8 mouse cellular contexts compared by ENCODE assay signal in genomic region chr6:85333000-85333669, GRCm38 (mm10). TPM values are rescaled to one million over a fixed set of nuclear protein-coding genes. Genes with fewer than 3 reads are reported as not detected.
DNase-seq lines count a peak whose midpoint lies in the region; ATAC-seq and TF ChIP-seq lines count a peak whose summit lies in the region.

Gene Sfxn5 (minus strand): TSS chr6:85333422.

- TF ChIP-seq CTCF in G1E (IDR thresholded peaks at IDR 0.05; ENCODE audit: low read depth, low read length), result no peak
- TF ChIP-seq CTCF in layer of hippocampus, adult 2 months (conservative IDR thresholded peaks at IDR 0.05), result no peak
- peak; percentile 0; the same call in 1 of the 2 replicates for TF ChIP-seq CTCF in lung, embryonic 14.5 days (IDR thresholded peaks at IDR 0.05; ENCODE audit: low read depth)
- no peak for TF ChIP-seq CTCF in olfactory bulb, adult 2 months (IDR thresholded peaks at IDR 0.05; ENCODE audit: insufficient read depth, low read depth, low read length)
- no peak for TF ChIP-seq CTCF in thymus, adult 2 months (IDR thresholded peaks at IDR 0.05; ENCODE audit: borderline replicate concordance, control insufficient read depth, extremely low read depth, insufficient read depth, low read length, poor library complexity)

- 0 out of 2 replicates have a peak, but pooled peaks cover 6% of the 10 kb centered on the region for H3K4me1 ChIP-seq in G1E (ENCODE audit: insufficient read depth, low read depth, low read length)
- peaks cover 12% of the 10 kb centered on the region for H3K4me1 ChIP-seq in forebrain, embryonic 16.5 days (replicated peaks; ENCODE audit: control insufficient read depth, insufficient read depth, low read length)
- H3K4me1 ChIP-seq in lung, embryonic 14.5 days (ENCODE audit: insufficient read depth), result no peaks in the 10 kb centered on the region
- peaks cover 8% of the 10 kb centered on the region for H3K4me1 ChIP-seq in olfactory bulb, adult 2 months (ENCODE audit: control insufficient read depth, insufficient read depth, low read length)
- H3K4me1 ChIP-seq in thymus, adult 2 months (replicated peaks; ENCODE audit: control insufficient read depth, insufficient read depth, low read length), result peaks cover 9% of the 10 kb centered on the region; the same call in 1 of the 2 replicates

- peak within 1 kb of the TSS; percentile 76 for H3K27ac ChIP-seq in forebrain, embryonic 16.5 days (ENCODE audit: low read length)
- H3K27ac ChIP-seq in layer of hippocampus, adult 2 months, result peak within 1 kb of the TSS; percentile 100
- H3K27ac ChIP-seq in lung, embryonic 14.5 days (ENCODE audit: low read depth), result peak within 1 kb of the TSS; percentile 90
- peak within 1 kb of the TSS; percentile 96 for H3K27ac ChIP-seq in olfactory bulb, adult 2 months (ENCODE audit: insufficient read depth, low read depth, low read length)
- H3K27ac ChIP-seq in thymus, adult 2 months (ENCODE audit: control insufficient read depth, insufficient read depth, low read length), result peak within 1 kb of the TSS; percentile 30; the same call in 1 of the 2 replicates

- peak; percentile 53 for TF ChIP-seq POLR2A in olfactory bulb, adult 2 months (IDR thresholded peaks at IDR 0.05; ENCODE audit: insufficient read depth, low read depth, low read length)
- no peak; the same call in 1 of the 2 replicates for TF ChIP-seq POLR2A in thymus, adult 2 months (IDR thresholded peaks at IDR 0.05; ENCODE audit: control insufficient read depth, extremely low read depth, insufficient read depth, low read length, poor library complexity)

- intact Hi-C loops in heart, postnatal 36 days (cut with DNase I), result loop anchor here (5.0 to 10.0 kb wide), 2 partner anchors 171 to 268 kb away; partner anchors contain the start of gene Exoc6b

- H3K9me3 ChIP-seq in G1E (replicated peaks), result no peaks in the 10 kb centered on the region
- H3K9me3 ChIP-seq in forebrain, embryonic 16.5 days (ENCODE audit: control insufficient read depth, low read length), result no peaks in the 10 kb centered on the region
- no peaks in the 10 kb centered on the region for H3K9me3 ChIP-seq in lung, embryonic 14.5 days (ENCODE audit: low read depth, low read length)

- H3K36me3 ChIP-seq in G1E (replicated peaks), result no peaks in the 10 kb centered on the region
- H3K36me3 ChIP-seq in forebrain, embryonic 16.5 days (ENCODE audit: control insufficient read depth, insufficient read depth), result no peaks in the 10 kb centered on the region
- H3K36me3 ChIP-seq in lung, embryonic 14.5 days (ENCODE audit: insufficient read depth), result peaks cover 5% of the 10 kb centered on the region; the same call in 1 of the 2 replicates
- no peaks in the 10 kb centered on the region for H3K36me3 ChIP-seq in thymus, adult 2 months (ENCODE audit: control insufficient read depth, insufficient read depth, low read length)

- H3K4me3 ChIP-seq in G1E (ENCODE audit: low read depth, low read length), result peak within 1 kb of the TSS; percentile 47; the same call in 1 of the 2 replicates
- peak within 1 kb of the TSS; percentile 56 for H3K4me3 ChIP-seq in forebrain, embryonic 16.5 days (replicated peaks; ENCODE audit: low read length)
- H3K4me3 ChIP-seq in layer of hippocampus, adult 2 months, result peak within 1 kb of the TSS; percentile 91
- peak within 1 kb of the TSS; percentile 71 for H3K4me3 ChIP-seq in lung, embryonic 14.5 days (ENCODE audit: low read depth, low read length)
- H3K4me3 ChIP-seq in olfactory bulb, adult 2 months (ENCODE audit: insufficient read depth, low read depth, low read length), result peak within 1 kb of the TSS; percentile 87
- peak within 1 kb of the TSS; percentile 87 for H3K4me3 ChIP-seq in thymus, adult 2 months (ENCODE audit: control insufficient read depth, insufficient read depth, low read length)

- under 1% methylated on average over 49 of the region's 49 CpGs for WGBS in forebrain, embryonic 16.5 days
- under 1% methylated on average over 49 of the region's 49 CpGs for WGBS in lung, embryonic 14.5 days
- under 1% methylated on average over 49 of the region's 49 CpGs for WGBS in olfactory bulb, adult 2 months
- WGBS in thymus, adult 2 months, result under 1% methylated on average over 49 of the region's 49 CpGs

- ATAC-seq in G1E (ENCODE audit: extremely low read depth, insufficient number of reproducible peaks, low FRiP score, poor library complexity, severe bottlenecking), result no peak
- peak; percentile 98 for ATAC-seq in forebrain, embryonic 16.5 days
- ATAC-seq in lung, embryonic 14.5 days (ENCODE audit: insufficient read depth), result peak; percentile 98

- DNase-seq in G1E (ENCODE audit: low spot score), result no peak
- DNase-seq in cerebellum, adult 18-20 months, result peak; percentile 97 to 99
- peak; percentile 95 to 96 for DNase-seq in heart, postnatal 36 days
- DNase-seq in layer of hippocampus, adult 2 months (ENCODE audit: low spot score in 2 of 2), result peak; percentile 97
- peak; percentile 97 for DNase-seq in lung, embryonic 14.5 days
- peak; percentile 95 for DNase-seq in thymus, adult 2 months

- H3K27me3 ChIP-seq in G1E (ENCODE audit: insufficient read depth, low read length), result peaks cover 32% of the 10 kb centered on the region
- no peaks in the 10 kb centered on the region for H3K27me3 ChIP-seq in forebrain, embryonic 16.5 days (replicated peaks; ENCODE audit: control insufficient read depth, insufficient read depth, low read length)
- H3K27me3 ChIP-seq in lung, embryonic 14.5 days (ENCODE audit: insufficient read depth, low read length), result no peaks in the 10 kb centered on the region
- H3K27me3 ChIP-seq in thymus, adult 2 months (ENCODE audit: control insufficient read depth, insufficient read depth, low read length), result peaks cover 3% of the 10 kb centered on the region; the same call in 1 of the 2 replicates

- H3K4me2 ChIP-seq in forebrain, embryonic 16.5 days (ENCODE audit: low read length), result peak within 1 kb of the TSS; percentile 95
- H3K4me2 ChIP-seq in lung, embryonic 14.5 days, result peak within 1 kb of the TSS; percentile 98

- H3K9ac ChIP-seq in forebrain, embryonic 16.5 days (replicated peaks; ENCODE audit: low read depth, low read length), result peak within 1 kb of the TSS; percentile 64
- H3K9ac ChIP-seq in lung, embryonic 14.5 days, result peak within 1 kb of the TSS; percentile 68

RNA-seq across cellular contexts. Expression of gene Sfxn5, which starts in this region (rescaled TPM):
- total RNA-seq in G1E (2014; fragmentation: Nextera tagmentation) (not detected in 2 replicates), G1E (2017) (0.12 and 0.38 TPM in 2 replicates)
- polyA plus RNA-seq in G1E (2012), result 0.04 TPM in 1 of 2 replicates, not detected in the other
- 23.1 and 27.1 TPM in 2 replicates for polyA plus RNA-seq in forebrain, embryonic 16.5 days (2015; fragmentation: Nextera tagmentation; extraction: Ambion mirVana)
- total RNA-seq in heart, postnatal 36 days (2021), result 1 to 10 TPM; 3.4 to 4.1 TPM
- total RNA-seq in layer of hippocampus, adult 2 months (2021), result 100 to 1,000 TPM; 167 to 175 TPM
- 5.9 and 8.3 TPM in 2 replicates for polyA plus RNA-seq in lung, embryonic 14.5 days (2014; fragmentation: Nextera tagmentation; extraction: Ambion mirVana)
- not detected in 2 replicates for polyA plus RNA-seq in olfactory bulb, adult 2 months (2012; ENCODE audit: insufficient read depth, insufficient read length, low replicate concordance, missing spikeins)
- polyA plus RNA-seq in thymus, adult 2 months (2012; rRNA removed), result 3.7 and 5.9 TPM in 2 replicates

Comparison
In these comparisons a context has a peak if more than half of its experiments do, and no peak if none do; other contexts are left out.
1. RNA of gene Sfxn5 (total RNA-seq): 167 to 175 TPM in layer of hippocampus, adult 2 months; 3.4 to 4.1 TPM in heart, postnatal 36 days and 0.12 to 0.38 TPM in G1E; every median in the first group is over 10 times any median in the second.
2. H3K27ac ChIP-seq: peak in every context shown above with its lines; median percentile 100 in layer of hippocampus, adult 2 months; 96 in olfactory bulb, adult 2 months; 90 in lung, embryonic 14.5 days; 76 in forebrain, embryonic 16.5 days; 30 in thymus, adult 2 months.
3. Peak in every context shown above with its lines, with median percentiles within 50 percentile points of each other: H3K4me3 ChIP-seq.